Mouse (Mus musculus) lung, embryonic 14.5 days (tissue): ENCODE results near the gene Cdc42. TPM values are rescaled to one million over a fixed set of nuclear protein-coding genes. Genes with fewer than 3 reads are reported as not detected.

Experiments used
- ATAC-seq: fragments of 200-750 bp; cut with Nextera tagmentation; 2 replicates; pipeline ENCODE4 v1.8.0; 2017; ENCODE audit warnings: mild to moderate bottlenecking, moderate TSS enrichment, moderate library complexity; ENCODE audit not compliant: insufficient read depth
- DNase-seq: peaks from one replicate; pipeline ENCODE4 v3.0.0-alpha.2; 2015
- H3K27ac ChIP-seq: fragments of 300-500 bp; sonication (generic); 2 replicates; pipeline ENCODE4 v1.5.1; 2014; ENCODE audit warnings: low read depth, mild to moderate bottlenecking, moderate library complexity
- H3K27me3 ChIP-seq: fragments of 300-500 bp; sonication (generic); 2 replicates; pipeline ENCODE4 v1.6.1; 2014; ENCODE audit warnings: low read length, control low read depth; ENCODE audit not compliant: insufficient read depth
- H3K36me3 ChIP-seq: fragments of 300-500 bp; sonication (generic); 2 replicates; pipeline ENCODE4 v1.6.1; 2014; ENCODE audit warnings: control low read depth; ENCODE audit not compliant: insufficient read depth
- H3K4me1 ChIP-seq: fragments of 300-500 bp; sonication (generic); 2 replicates; pipeline ENCODE4 v1.6.1; 2014; ENCODE audit warnings: antibody characterized with exemption, control low read depth; ENCODE audit not compliant: insufficient read depth
- H3K4me2 ChIP-seq: fragments of 300-500 bp; sonication (generic); 2 replicates; pipeline ENCODE4 v1.6.1; 2014; ENCODE audit warnings: mild to moderate bottlenecking
- H3K4me3 ChIP-seq: fragments of 300-500 bp; sonication (generic); 2 replicates; pipeline ENCODE4 v1.5.1; 2014; ENCODE audit warnings: low read depth, low read length
- H3K9ac ChIP-seq: fragments of 300-500 bp; sonication (generic); 2 replicates; pipeline ENCODE4 v1.6.1; 2014
- H3K9me3 ChIP-seq: fragments of 300-500 bp; sonication (generic); 2 replicates; pipeline ENCODE4 v1.6.1; 2016; ENCODE audit warnings: low read depth, low read length, control low read depth
- CTCF ChIP-seq: IDR thresholded peaks from 2 replicates; pipeline ENCODE4 v1.5.1; 2016; ENCODE audit warnings: antibody characterized with exemption, low read depth
- WGBS: fragments of 180-500 bp; shearing (Covaris S2); extraction: QIAGEN DNeasy Blood & Tissue Kit; methylation state at CpG from one replicate; pipeline ENCODE4 v1.1.7; 2014; 5-methylcytosine and 5-hydroxymethylcytosine counted together
- polyA plus RNA-seq: library from polyadenylated mRNA; unstranded; fragments of >200 nt; fragmentation: Nextera tagmentation; extraction: Ambion mirVana; gene quantifications from 2 replicates; pipeline ENCODE4 v1.2.1, GENCODE M21; 2014

The Cdc42 gene
- polyA plus RNA-seq, 1 experiment from 2014 or later: 690 TPM

GRCm38 (mm10) chr4:137285876-137286661 is 71.5 kb downstream of the Cdc42 start:
- TF ChIP-seq CTCF: no peak
- no peak overlapping the region for H3K4me3 ChIP-seq
- no peaks in the 10 kb centered on the region for H3K36me3 ChIP-seq
- ATAC-seq (no peak), DNase-seq (no peak)
- 72% methylated on average over 15 of the region's 15 CpGs for WGBS
- peaks cover 36% of the 10 kb centered on the region for H3K27me3 ChIP-seq
- no peak overlapping the region for H3K4me2 ChIP-seq
- no peak overlapping the region for H3K9ac ChIP-seq
- H3K27ac ChIP-seq: no peak overlapping the region
- peaks cover 3% of the 10 kb centered on the region; the same call in 1 of the 2 replicates for H3K4me1 ChIP-seq
- H3K9me3 ChIP-seq: no peaks in the 10 kb centered on the region

GRCm38 (mm10) chr4:137283407-137283732 is 74.2 kb downstream of the Cdc42 start:
- DNase-seq (no peak), ATAC-seq (no peak)
- no peaks in the 10 kb centered on the region for H3K36me3 ChIP-seq
- H3K9me3 ChIP-seq: no peaks in the 10 kb centered on the region
- 0 out of 2 replicates have a peak overlapping the region, but pooled peaks have one; percentile 12 for H3K4me2 ChIP-seq
- no peak overlapping the region for H3K27ac ChIP-seq
- WGBS: 14% methylated on average over 4 of the region's 4 CpGs
- H3K4me3 ChIP-seq: no peak overlapping the region
- no peak for TF ChIP-seq CTCF
- peaks cover 3% of the 10 kb centered on the region; the same call in 1 of the 2 replicates for H3K4me1 ChIP-seq
- no peak overlapping the region for H3K9ac ChIP-seq
- peaks cover 60% of the 10 kb centered on the region for H3K27me3 ChIP-seq

DNA sequence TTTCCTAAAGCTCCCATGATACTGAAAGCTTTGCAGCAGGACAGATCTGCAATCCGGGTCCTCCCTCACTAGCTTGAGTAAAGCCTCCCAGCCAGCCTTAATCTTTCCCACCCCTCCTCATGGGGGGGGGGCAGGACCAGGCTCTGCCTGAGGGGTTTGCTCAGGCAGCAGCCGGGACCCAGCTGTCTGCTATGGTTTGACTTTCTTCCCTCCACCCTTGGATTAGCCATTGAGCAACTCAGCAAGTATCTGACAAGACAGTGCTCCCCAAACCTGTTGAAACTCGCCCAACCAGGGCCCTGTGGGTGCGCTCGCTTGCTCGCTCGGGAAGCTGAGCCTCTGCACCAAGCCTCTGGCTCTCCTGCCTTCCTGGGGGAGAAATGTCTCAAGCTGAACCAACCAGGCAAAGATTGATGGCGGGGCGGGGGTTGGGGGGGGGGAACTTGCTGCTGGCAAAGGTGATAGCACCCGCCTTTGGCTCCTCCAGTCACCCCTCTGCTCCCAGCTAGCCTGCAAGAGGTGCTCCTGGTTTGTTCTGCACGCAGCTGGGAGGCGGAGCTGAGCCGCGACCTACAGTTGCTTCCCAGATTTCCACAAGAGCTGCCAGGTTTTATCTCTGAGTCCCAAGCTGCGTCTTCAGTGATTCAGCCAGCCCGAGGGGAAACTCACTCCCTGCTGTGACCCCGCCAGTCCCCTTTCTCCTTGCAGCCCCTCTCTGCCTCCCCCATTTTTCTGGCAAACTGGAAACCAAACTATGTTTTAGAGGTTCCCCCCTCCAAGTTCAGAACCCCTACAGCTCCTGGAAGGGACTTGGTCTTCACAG is 74.7 kb downstream of the Cdc42 start:
- H3K4me2 ChIP-seq: peak overlapping the region; percentile 12; the same call in 1 of the 2 replicates
- H3K4me3 ChIP-seq: no peak overlapping the region
- DNase-seq: peak; percentile 60
- H3K4me1 ChIP-seq: peaks cover 3% of the 10 kb centered on the region; the same call in 1 of the 2 replicates
- H3K27ac ChIP-seq: no peak overlapping the region
- ATAC-seq: no peak
- TF ChIP-seq CTCF: no peak
- H3K9ac ChIP-seq: no peak overlapping the region
- H3K9me3 ChIP-seq: no peaks in the 10 kb centered on the region
- no peaks in the 10 kb centered on the region for H3K36me3 ChIP-seq
- WGBS: 6% methylated on average over 17 of the region's 17 CpGs
- H3K27me3 ChIP-seq: peaks cover 65% of the 10 kb centered on the region

DNA sequence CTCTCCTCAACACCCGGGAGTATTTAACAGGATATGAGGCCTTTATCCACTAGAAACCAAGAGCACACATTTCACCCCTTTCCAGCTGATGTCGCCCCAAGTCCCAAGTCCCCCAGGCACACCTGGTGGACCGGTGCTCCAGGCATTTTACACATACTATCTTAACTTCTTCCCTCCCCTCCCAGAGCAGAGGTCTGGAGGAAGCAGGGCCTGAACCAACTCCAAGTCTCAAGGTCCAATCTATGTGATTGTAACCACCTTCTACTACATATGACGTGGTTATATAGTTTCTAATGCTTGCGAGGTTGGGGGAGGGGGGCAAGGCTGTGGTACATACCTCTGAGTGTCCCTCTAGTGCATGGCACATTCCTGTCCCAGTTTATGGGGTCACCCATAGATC is 75.4 kb downstream of the Cdc42 start:
- peaks cover 69% of the 10 kb centered on the region for H3K27me3 ChIP-seq
- DNase-seq (no peak), ATAC-seq (no peak)
- 75% methylated on average over 5 of the region's 5 CpGs for WGBS
- H3K4me3 ChIP-seq: no peak overlapping the region
- TF ChIP-seq CTCF: no peak
- H3K36me3 ChIP-seq: no peaks in the 10 kb centered on the region
- no peak overlapping the region for H3K4me2 ChIP-seq
- H3K27ac ChIP-seq: no peak overlapping the region
- H3K9me3 ChIP-seq: no peaks in the 10 kb centered on the region
- peaks cover 3% of the 10 kb centered on the region; the same call in 1 of the 2 replicates for H3K4me1 ChIP-seq
- H3K9ac ChIP-seq: no peak overlapping the region

DNA sequence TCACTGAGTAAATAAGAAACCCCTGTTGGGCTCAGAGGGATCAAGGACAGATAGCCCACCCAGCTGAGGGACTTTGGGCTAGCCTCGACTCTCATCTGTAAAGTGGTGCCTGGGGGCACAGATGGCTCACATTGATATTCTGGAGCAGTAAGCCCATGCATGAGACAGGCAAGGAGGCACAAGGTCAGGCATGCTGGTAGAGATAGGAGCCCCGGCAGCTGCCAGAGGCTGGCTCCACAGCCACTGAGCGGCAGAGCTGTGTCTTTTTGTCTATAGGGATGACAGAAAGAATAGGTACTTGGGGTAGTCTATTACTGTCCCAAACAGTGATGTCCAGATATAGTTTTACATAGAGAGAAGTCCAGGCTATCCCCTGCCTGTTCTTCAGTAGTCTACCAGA is 76.2 kb downstream of the Cdc42 start:
- ATAC-seq: no peak
- Histone ChIP-seq H3K4me3 (no peak overlapping the region), H3K27ac (no peak overlapping the region), H3K4me1 (peaks cover 3% of the 10 kb centered on the region; the same call in 1 of the 2 replicates), H3K36me3 (no peaks in the 10 kb centered on the region), H3K9ac (no peak overlapping the region), H3K9me3 (no peaks in the 10 kb centered on the region), H3K27me3 (peaks cover 76% of the 10 kb centered on the region), H3K4me2 (no peak overlapping the region)
- no peak for TF ChIP-seq CTCF
- WGBS: 70% methylated on average over 3 of the region's 3 CpGs
- DNase-seq: no peak

DNA sequence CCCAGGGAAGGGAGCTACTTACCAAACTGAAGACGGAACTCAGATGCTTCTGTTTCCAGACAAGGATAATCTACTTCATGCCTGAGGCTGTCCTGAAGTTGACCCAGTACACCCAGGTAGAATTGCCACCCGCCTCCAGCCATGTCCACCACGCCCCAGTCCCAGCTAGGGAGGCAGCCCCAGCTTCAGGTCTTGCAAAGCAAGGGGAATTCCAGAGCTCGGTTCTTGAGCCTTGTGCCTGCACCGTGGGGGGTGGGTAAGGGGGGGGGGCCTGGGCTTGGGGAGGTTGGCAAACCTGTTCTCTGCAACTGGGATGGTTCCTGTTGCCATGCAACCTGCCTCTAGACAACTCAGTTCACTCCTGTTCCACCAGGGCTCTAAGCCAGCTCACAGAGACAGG is 78.2 kb downstream of the Cdc42 start:
- Histone ChIP-seq H3K27ac (no peak overlapping the region), H3K9ac (no peak overlapping the region), H3K27me3 (peaks cover 88% of the 10 kb centered on the region), H3K9me3 (no peaks in the 10 kb centered on the region), H3K4me3 (no peak overlapping the region), H3K36me3 (no peaks in the 10 kb centered on the region), H3K4me1 (peaks cover 3% of the 10 kb centered on the region; the same call in 1 of the 2 replicates), H3K4me2 (no peak overlapping the region; the same call in 1 of the 2 replicates)
- ATAC-seq: no peak
- WGBS: 27% methylated on average over 5 of the region's 5 CpGs
- no peak for TF ChIP-seq CTCF
- DNase-seq: peak; percentile 33
